Mouse (Mus musculus) lung, postnatal 0 days (tissue): ENCODE measurements around the gene Clps.
A peak's percentile ranks its signal among the peaks of the same experiment; 100 is the strongest.

Source experiments
- CTCF ChIP-seq: IDR thresholded peaks from 2 replicates; pipeline ENCODE4 v1.5.1; 2016; ENCODE audit warnings: antibody characterized with exemption, mild to moderate bottlenecking
- EP300 ChIP-seq: IDR thresholded peaks from 2 replicates; pipeline ENCODE4 v1.6.1; 2016; ENCODE audit warnings: antibody characterized with exemption, mild to moderate bottlenecking, control low read depth

DNA sequence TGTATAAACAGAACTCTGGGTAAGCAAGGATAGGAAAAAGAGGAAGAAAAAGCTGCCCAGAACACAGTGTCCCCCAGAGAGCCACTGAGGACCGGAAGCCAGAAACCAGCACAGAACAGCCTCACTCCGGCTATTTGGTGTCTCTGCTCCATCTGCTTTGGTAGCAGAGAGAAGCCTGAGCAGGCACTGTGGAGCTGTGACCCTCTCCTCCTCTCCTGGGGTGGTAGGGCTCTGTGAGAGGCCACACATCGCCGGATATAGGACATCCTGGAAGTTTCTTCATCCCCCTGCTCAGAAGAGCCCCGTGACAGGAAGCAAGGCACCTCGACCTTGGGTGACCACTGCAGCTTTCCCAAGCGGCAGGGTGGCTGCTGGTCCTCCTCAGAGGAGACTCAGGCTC is 46.7 kb downstream of the Clps start:
- TF ChIP-seq CTCF (no peak), EP300 (peak; percentile 87)
